Mouse (Mus musculus) limb, embryonic 12.5 days (tissue): ENCODE data around the gene Ifnl2. TPM values are rescaled to one million over a fixed set of nuclear protein-coding genes. Genes with fewer than 3 reads are reported as not detected.

ENCODE experiments used
- ATAC-seq: fragments of 200-750 bp; cut with Nextera tagmentation; 2 replicates; pipeline ENCODE4 v1.8.0; 2017; ENCODE audit warnings: low read depth, moderate TSS enrichment; ENCODE audit not compliant: insufficient number of reproducible peaks, insufficient read depth, low FRiP score, low TSS enrichment
- H3K27ac ChIP-seq: fragments of 300-500 bp; sonication (generic); 2 replicates; pipeline ENCODE4 v1.5.1; 2016; ENCODE audit warnings: mild to moderate bottlenecking, moderate library complexity
- H3K27me3 ChIP-seq: fragments of 300-500 bp; sonication (generic); 2 replicates; pipeline ENCODE4 v1.6.1; 2016; ENCODE audit warnings: mild to moderate bottlenecking, moderate library complexity
- H3K36me3 ChIP-seq: fragments of 300-500 bp; sonication (generic); 2 replicates; pipeline ENCODE4 v1.6.1; 2016; ENCODE audit warnings: mild to moderate bottlenecking, moderate library complexity
- H3K4me1 ChIP-seq: fragments of 300-500 bp; sonication (generic); replicated peaks from 2 replicates; pipeline ENCODE4 v1.6.1; 2016
- H3K4me2 ChIP-seq: fragments of 300-500 bp; sonication (generic); 2 replicates; pipeline ENCODE4 v1.6.1; 2016; ENCODE audit warnings: mild to moderate bottlenecking, moderate library complexity
- H3K4me3 ChIP-seq: fragments of 300-500 bp; sonication (generic); replicated peaks from 2 replicates; pipeline ENCODE4 v1.5.1; 2016; ENCODE audit warnings: mild to moderate bottlenecking
- H3K9ac ChIP-seq: fragments of 300-500 bp; sonication (generic); replicated peaks from 2 replicates; pipeline ENCODE4 v1.6.1; 2016; ENCODE audit warnings: mild to moderate bottlenecking, moderate library complexity
- H3K9me3 ChIP-seq: fragments of 300-500 bp; sonication (generic); 2 replicates; pipeline ENCODE4 v1.6.1; 2016; ENCODE audit warnings: mild to moderate bottlenecking, moderate library complexity
- WGBS: fragments of 180-500 bp; shearing (Covaris S2); methylation state at CpG from one replicate; pipeline ENCODE4 v1.1.7; 2016; 5-methylcytosine and 5-hydroxymethylcytosine counted together
- polyA plus RNA-seq: library from polyadenylated mRNA; unstranded; fragments of >200 nt; fragmentation: Nextera tagmentation; extraction: Ambion mirVana; gene quantifications from 2 replicates; pipeline ENCODE4 v1.2.1, GENCODE M21; 2016

The Ifnl2 gene
- polyA plus RNA-seq, 1 experiment from 2014 or later: not detected

DNA sequence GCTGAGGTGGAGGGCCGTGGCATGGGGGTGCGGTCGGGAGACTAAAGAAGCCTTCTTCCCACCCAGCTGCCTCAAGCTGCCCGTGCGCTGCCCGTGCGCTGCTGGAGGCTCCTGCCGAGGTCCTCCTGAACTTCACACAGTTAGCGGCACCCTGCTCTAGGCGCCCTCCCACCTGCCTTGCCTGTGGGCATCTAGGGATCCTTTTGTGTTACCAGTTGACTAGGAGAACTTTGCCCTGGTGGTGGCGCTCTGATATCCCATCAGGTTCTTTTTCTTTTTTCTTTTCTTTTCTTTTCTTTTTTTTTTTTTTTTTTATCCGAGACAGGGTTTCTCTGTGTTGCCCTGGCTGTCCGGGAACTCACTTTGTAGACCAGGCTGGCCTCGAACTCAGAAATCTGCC lies 19.4 kb downstream of the Ifnl2 start:
- H3K36me3 ChIP-seq: no peaks in the 10 kb centered on the region
- H3K27me3 ChIP-seq: peaks cover 33% of the 10 kb centered on the region
- no peak overlapping the region for H3K27ac ChIP-seq
- H3K4me3 ChIP-seq: no peak overlapping the region
- peak overlapping the region; percentile 27 for H3K4me2 ChIP-seq
- no peak overlapping the region; the same call in 1 of the 2 replicates for H3K9ac ChIP-seq
- 23% methylated on average over 14 of the region's 14 CpGs for WGBS
- no peak for ATAC-seq
- peaks cover 5% of the 10 kb centered on the region for H3K4me1 ChIP-seq
- no peaks in the 10 kb centered on the region for H3K9me3 ChIP-seq

DNA sequence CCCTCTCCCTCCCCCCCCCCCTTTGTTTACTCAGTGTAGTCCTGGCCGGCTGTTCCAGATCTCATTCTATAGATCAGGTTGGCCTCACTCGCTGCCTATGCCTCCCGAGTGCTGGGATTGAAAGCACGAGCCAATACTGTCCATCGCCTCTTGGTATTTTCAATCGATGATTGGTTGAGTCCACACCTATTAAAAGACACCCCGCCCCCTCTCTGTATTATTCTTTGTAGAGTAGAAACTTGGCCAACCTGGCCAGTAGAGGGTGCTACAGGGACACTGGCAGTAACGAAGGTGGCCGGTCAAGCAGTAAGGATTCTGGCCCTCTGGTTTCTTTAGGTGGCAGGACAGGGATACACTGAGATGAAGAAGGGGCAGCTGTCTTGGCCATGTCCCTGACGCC lies 19.8 kb downstream of the Ifnl2 start:
- Histone ChIP-seq H3K27me3 (peaks cover 33% of the 10 kb centered on the region), H3K27ac (no peak overlapping the region), H3K4me2 (peak overlapping the region; percentile 27), H3K4me3 (no peak overlapping the region), H3K4me1 (peaks cover 5% of the 10 kb centered on the region), H3K9me3 (no peaks in the 10 kb centered on the region), H3K36me3 (no peaks in the 10 kb centered on the region), H3K9ac (no peak overlapping the region; the same call in 1 of the 2 replicates)
- 3% methylated on average over 10 of the region's 10 CpGs for WGBS
- ATAC-seq: no peak

DNA sequence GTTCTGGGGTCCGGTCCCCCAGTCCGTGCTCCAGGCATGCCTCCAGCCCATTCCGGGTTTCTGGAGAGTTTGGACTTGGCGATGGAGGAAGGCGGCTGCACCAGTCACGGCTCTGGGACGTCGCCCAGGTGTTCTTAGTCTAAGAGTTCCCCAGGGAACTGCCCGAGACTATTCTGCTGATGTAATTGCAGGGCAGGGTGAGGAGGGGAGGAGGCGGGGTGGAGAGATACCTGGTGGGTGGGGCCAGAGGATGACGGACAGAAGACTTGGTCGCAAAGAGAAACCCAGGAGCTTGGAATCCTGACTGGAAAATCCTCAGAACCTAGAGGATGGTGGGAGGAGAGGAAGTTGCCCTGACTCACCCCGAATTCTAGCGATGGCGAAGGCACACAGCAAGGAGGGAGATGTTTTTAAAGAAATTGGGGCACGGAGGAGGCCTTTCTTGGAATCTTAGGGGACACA lies 22.2 kb downstream of the Ifnl2 start:
- peak overlapping the region; percentile 24 for H3K4me3 ChIP-seq
- no peak overlapping the region for H3K27ac ChIP-seq
- peaks cover 33% of the 10 kb centered on the region for H3K27me3 ChIP-seq
- H3K36me3 ChIP-seq: no peaks in the 10 kb centered on the region
- peaks cover 5% of the 10 kb centered on the region for H3K4me1 ChIP-seq
- WGBS: 7% methylated on average over 16 of the region's 16 CpGs
- ATAC-seq: no peak
- H3K9ac ChIP-seq: no peak overlapping the region; the same call in 1 of the 2 replicates
- peak overlapping the region; percentile 59 for H3K4me2 ChIP-seq
- no peaks in the 10 kb centered on the region for H3K9me3 ChIP-seq

DNA sequence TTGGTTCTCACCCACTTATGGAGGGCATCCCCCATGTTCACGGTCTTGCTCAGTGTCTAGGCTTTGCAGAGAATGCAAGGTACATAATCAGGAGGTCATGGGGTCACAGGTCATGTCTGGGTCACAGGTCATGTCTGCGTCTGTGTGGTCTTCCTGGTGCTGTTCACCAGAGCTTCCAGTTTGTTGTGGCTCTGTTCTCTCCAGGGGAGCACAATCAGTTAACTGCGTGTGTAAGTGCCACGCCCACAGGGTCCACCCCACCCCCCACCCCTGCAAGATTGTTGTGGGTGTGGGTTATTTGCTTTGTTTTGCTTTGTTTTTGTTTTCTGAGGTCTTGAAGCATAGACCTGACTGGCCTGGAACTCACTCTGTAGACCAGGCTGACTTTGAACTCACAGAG lies 26.1 kb downstream of the Ifnl2 start:
- no peak for ATAC-seq
- Histone ChIP-seq H3K4me1 (peaks cover 5% of the 10 kb centered on the region), H3K27ac (no peak overlapping the region), H3K9ac (no peak overlapping the region), H3K36me3 (no peaks in the 10 kb centered on the region), H3K4me2 (no peak overlapping the region), H3K9me3 (no peaks in the 10 kb centered on the region), H3K4me3 (no peak overlapping the region), H3K27me3 (peaks cover 26% of the 10 kb centered on the region)
- WGBS: 21% methylated on average over 4 of the region's 4 CpGs

DNA sequence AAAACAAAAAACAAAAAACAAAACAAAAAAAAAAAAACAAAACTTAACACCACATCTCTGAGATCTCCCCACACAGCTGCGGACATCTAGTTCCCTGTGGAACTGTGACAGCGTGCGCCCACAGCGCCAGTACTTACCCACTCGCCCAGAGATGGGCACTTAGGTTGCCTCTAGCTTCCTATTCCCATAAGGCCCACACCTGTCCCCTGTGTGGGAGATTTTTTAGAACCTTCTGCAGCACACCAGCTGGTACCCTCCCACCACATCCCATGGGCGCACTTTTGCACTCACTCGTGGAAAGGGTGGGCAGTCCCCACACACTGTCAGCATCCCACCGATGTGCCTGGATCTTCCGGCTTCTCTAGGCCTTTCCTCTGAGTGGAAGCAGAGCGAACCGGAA lies 27.4 kb downstream of the Ifnl2 start:
- no peak overlapping the region for H3K9ac ChIP-seq
- H3K4me1 ChIP-seq: peaks cover 2% of the 10 kb centered on the region
- no peak overlapping the region for H3K27ac ChIP-seq
- WGBS: 84% methylated on average over 11 of the region's 11 CpGs
- no peak overlapping the region for H3K4me2 ChIP-seq
- H3K36me3 ChIP-seq: no peaks in the 10 kb centered on the region
- peaks cover 14% of the 10 kb centered on the region for H3K27me3 ChIP-seq
- no peaks in the 10 kb centered on the region for H3K9me3 ChIP-seq
- no peak overlapping the region for H3K4me3 ChIP-seq
- no peak for ATAC-seq

DNA sequence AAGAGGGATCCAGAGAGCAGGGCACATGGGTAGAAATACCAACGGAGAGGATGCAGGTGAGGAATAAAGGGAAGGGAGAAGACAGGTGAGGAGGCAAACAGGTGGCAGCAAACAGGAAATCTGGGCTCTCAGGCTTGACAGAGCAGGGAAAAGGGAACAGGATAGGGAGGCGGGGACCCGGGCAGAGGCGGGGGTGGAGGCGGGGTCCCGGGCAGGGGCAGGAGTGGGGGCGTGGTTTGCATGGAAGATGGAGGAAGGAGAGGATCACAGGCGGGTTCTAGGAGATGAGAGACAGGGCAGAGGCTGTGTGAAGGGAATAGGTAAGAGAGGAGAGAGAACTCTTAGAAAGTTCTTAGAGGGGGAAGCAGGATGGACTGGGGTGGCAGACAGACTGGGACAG lies 31.4 kb downstream of the Ifnl2 start:
- Histone ChIP-seq H3K27ac (no peak overlapping the region), H3K9me3 (no peaks in the 10 kb centered on the region), H3K4me1 (no peaks in the 10 kb centered on the region), H3K9ac (no peak overlapping the region), H3K27me3 (no peaks in the 10 kb centered on the region), H3K4me3 (no peak overlapping the region), H3K36me3 (no peaks in the 10 kb centered on the region), H3K4me2 (no peak overlapping the region)
- no peak for ATAC-seq
- 12% methylated on average over 8 of the region's 8 CpGs for WGBS

DNA sequence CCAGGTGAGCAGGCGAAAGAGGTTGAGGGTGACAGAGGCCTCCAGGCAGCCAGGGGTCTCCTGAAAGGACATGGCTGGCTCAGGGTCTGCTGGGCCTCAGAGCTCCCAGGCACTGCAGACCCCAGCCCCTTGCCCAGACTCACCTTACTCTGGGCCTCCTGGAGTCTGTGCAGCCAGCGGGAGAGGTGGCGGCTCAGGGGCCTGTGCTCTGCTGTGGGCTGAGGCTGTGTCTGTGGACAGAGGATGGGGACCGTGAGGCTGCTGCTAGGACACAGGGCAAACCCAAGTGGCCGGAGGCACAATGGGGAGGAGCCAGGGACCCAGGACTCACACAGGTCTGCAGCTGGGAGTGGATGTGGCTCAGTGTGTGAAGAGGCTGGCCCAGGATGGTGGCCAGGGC lies 32.9 kb downstream of the Ifnl2 start:
- WGBS: 86% methylated on average over 5 of the region's 5 CpGs
- ATAC-seq: no peak
- H3K4me3 ChIP-seq: no peak overlapping the region
- H3K9ac ChIP-seq: no peak overlapping the region
- no peak overlapping the region for H3K4me2 ChIP-seq
- no peaks in the 10 kb centered on the region for H3K4me1 ChIP-seq
- no peak overlapping the region for H3K27ac ChIP-seq
- H3K9me3 ChIP-seq: no peaks in the 10 kb centered on the region
- H3K36me3 ChIP-seq: no peaks in the 10 kb centered on the region
- no peaks in the 10 kb centered on the region for H3K27me3 ChIP-seq

DNA sequence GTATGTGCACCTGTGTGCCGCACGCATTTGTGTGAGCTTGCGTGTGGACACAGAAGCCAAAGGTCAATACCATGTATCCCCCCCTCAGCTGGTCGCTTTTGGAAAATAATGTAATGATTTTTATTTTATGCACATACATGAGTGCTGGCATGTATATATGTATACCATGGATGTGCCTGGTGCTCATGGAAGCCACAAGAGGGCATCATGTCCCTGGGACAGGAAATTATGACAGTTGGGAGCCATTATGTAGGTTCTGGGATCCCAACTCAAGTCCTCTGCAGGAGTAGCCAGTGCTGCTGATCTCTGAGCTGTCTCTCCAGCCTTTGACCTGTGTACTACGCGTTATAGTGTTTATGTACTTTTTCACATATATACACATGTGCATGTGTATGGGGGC lies 34.1 kb downstream of the Ifnl2 start:
- Histone ChIP-seq H3K4me3 (no peak overlapping the region), H3K9ac (no peak overlapping the region), H3K4me2 (no peak overlapping the region), H3K27ac (no peak overlapping the region), H3K9me3 (no peaks in the 10 kb centered on the region), H3K36me3 (no peaks in the 10 kb centered on the region), H3K27me3 (no peaks in the 10 kb centered on the region), H3K4me1 (no peaks in the 10 kb centered on the region)
- WGBS: 87% methylated on average over 6 of the region's 6 CpGs
- no peak for ATAC-seq

DNA sequence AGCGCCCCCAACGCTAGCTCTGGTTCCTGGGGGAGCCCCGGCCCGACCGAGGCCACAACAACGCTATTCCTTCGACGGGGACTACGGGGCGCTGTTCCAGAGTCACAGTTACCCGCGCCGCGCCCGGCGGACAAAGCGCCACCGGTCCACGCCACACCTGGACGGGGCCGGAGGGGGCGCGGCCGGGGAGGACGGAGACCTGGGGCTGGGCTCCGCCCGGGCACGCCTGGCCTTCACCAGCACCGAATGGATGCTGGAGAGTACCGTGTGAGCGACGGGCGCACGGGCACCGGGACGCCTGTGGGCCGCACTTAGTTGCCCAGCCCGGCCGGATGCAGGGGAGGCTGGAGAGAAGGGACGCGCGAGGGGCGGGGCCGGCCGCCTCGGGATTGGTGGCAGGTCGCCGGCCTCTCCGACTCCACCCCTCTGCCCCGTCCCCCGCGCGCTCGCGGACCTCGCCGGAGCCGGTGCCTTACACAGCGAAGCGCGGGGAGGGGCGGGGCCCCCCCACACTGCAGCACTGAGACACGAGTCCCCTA lies 43.0 kb downstream of the Ifnl2 start:
- Histone ChIP-seq H3K9ac (peak overlapping the region; percentile 71), H3K27me3 (peaks cover 15% of the 10 kb centered on the region), H3K27ac (0 out of 2 replicates have a peak overlapping the region, but pooled peaks have one; percentile 29), H3K36me3 (peaks cover 18% of the 10 kb centered on the region), H3K4me1 (peaks cover 13% of the 10 kb centered on the region), H3K9me3 (no peaks in the 10 kb centered on the region), H3K4me3 (peak overlapping the region; percentile 51), H3K4me2 (peak overlapping the region; percentile 83)
- under 1% methylated on average over 63 of the region's 63 CpGs for WGBS
- peak; percentile 88 for ATAC-seq

DNA sequence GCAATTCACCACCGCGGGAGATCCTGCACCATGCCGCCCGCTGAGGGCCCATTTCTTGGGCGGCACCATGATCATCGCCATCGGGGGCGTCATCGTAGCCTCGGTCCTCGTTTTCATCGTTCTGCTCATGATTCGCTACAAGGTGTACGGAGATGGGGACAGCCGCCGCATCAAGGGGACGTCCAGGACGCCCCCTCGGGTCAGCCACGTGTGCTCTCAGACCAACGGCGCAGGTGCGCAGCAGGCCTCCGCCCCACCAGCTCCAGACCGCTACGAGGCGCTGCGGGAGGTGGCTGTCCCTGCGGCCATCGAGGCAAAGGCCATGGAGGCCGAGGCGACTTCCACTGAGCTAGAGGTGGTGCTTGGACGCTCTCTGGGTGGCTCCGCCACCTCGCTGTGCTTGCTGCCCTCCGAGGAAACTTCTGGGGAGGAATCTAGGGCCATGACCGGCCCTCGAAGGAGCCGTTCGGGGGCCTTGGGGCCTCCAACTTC lies 43.5 kb downstream of the Ifnl2 start:
- peak overlapping the region; percentile 71 for H3K9ac ChIP-seq
- ATAC-seq: peak; percentile 33; the same call in 1 of the 2 replicates
- peak overlapping the region; percentile 51 for H3K4me3 ChIP-seq
- H3K36me3 ChIP-seq: peaks cover 23% of the 10 kb centered on the region
- peak overlapping the region; percentile 83 for H3K4me2 ChIP-seq
- H3K27ac ChIP-seq: 0 out of 2 replicates have a peak overlapping the region, but pooled peaks have one; percentile 29
- 14% methylated on average over 40 of the region's 40 CpGs for WGBS
- H3K9me3 ChIP-seq: no peaks in the 10 kb centered on the region
- H3K27me3 ChIP-seq: peaks cover 15% of the 10 kb centered on the region
- H3K4me1 ChIP-seq: peaks cover 13% of the 10 kb centered on the region

DNA sequence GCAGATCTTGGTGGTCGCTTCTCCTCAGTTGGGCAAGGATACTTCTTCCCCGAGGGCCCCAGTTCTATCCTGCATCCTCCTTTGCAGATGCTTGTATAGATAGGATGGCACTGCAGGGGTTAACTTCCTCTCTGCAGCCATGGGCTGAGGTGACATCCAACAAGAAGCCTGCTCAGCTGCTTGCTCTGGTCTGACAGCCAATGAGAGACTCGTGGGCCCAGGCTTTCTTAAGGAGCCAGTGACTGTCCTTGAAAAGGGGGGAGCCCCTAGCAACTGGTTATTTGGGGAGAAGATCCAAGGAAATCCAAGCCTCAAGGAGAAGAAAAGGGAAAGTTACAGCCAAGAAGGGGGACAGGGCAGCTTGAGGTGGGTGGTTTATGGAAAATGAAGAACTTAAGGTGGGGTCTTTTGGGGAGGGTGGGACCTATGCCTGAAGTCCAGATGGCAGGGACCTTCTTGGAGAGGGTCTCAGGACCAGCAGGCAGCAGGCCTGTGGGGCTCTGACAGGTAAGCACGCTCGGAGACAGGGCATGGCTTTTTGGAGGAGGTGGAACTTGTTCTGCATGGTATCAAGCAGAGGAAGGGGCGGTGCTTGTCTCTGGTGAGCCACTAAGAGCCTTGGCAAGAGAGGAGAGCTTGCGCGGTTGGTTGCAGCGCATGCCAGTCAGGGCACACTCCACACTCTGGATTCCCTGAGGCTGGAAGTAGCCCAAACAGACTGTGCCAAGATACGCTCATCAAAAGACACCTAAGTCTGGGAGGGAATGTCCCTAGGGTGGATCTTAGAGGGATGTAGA lies 45.6 kb downstream of the Ifnl2 start:
- ATAC-seq: no peak
- H3K4me1 ChIP-seq: peaks cover 13% of the 10 kb centered on the region
- H3K27ac ChIP-seq: no peak overlapping the region
- H3K9me3 ChIP-seq: no peaks in the 10 kb centered on the region
- H3K36me3 ChIP-seq: peaks cover 42% of the 10 kb centered on the region
- H3K27me3 ChIP-seq: peaks cover 15% of the 10 kb centered on the region
- 59% methylated on average over 10 of the region's 10 CpGs for WGBS
- no peak overlapping the region for H3K4me3 ChIP-seq
- no peak overlapping the region for H3K4me2 ChIP-seq
- H3K9ac ChIP-seq: no peak overlapping the region
